Mouse (Mus musculus): ENCODE results near the gene Zdhhc23.

Zdhhc23 gene

DNA sequence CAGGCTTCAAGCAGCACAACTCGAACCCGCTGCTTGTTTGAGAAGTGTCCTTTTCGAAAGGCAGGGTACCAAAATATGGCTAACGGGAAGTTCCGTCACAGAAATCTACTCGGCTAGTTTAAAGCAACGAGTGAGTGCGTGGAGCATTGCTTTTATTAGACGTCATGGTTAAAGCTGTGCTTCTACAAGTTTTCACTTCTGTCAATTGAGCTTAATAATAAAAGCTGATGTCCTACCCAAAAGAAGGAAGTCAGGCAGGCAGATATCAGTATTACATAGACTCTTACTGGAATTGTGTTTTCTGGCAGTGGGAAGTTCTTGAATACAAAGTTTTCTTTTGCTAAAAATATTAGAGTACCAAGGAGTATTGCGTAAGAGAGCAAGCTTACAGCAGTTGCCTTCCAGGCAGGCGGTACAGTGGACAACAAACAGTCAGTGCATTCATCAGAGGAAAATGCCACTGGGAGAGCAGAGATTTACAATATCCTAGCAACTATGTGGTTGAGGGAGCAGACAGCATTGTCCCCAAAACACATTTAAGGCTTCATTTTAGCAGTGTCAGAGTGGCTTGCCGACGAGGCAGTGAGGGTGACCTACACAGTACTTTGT is 13.7 kb downstream of the Zdhhc23 start:
- in situ Hi-C loops (cut with MseI, MboI), result no loop called here

DNA sequence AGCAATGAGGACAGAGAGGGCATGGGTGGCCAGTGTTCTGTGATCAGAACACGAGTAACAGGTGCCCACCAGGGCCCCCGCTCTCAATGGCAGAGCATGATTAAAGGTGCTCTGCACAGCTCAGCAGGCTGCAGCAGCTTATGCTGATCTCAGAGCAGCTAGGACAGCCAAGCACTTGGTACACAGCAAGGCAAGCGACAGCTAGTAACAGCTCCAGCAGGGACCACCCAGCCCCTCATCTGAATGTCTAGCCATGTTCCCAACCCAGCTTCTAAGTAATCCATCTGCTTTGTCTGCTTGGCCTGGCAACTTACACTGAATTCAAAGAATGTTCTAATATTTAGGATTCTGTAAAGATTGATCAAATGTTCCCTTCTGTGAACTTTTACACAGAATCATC is 15.8 kb downstream of the Zdhhc23 start:
- in situ Hi-C loops (cut with MseI, MboI), result no loop called here

- in situ Hi-C loops (cut with MseI, MboI), result no loop called here
Observed at GRCm38 (mm10) chr16:43963291-43963690, 16.3 kb downstream of the Zdhhc23 start.

DNA sequence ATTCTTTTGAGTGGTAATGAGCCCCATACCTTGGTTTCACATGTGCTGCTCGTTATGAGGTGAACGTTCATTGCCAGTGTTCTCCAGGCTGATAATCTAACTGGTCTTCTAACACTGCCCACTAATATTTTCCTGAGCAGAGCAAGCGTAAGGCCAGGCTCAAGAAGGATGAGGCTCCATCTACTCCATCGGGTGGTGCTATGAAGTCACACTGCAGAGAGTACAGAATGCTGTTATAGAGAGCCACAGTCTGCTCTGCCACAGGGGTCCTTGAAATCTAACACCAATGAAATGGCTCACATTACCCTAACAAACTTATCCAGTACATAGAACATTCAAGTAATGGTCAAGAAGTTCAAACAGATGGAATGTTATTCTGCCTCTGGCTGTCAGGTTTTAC is 21.6 kb downstream of the Zdhhc23 start:
- in situ Hi-C loops (cut with MseI, MboI), result no loop called here

DNA sequence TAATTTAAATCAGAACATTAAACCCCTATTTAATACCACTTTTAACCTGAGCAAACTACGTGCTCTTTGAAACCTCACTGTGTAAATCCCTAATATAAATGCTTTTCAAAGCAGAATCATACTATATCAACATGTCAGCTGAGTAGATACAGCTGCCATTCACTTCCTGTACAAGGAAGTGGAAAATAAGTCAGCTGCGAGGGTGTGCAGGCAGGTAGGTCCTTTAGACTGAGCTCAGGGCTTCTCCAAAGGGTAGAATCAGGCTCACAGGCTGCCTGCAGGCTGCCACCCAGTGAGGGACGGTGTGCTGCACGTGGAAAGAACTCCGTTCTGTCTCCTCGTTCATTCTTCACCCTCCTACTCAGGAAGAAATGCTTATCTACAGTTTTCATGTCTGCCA is 24.7 kb downstream of the Zdhhc23 start:
- in situ Hi-C loops (cut with MseI, MboI), result no loop called here

DNA sequence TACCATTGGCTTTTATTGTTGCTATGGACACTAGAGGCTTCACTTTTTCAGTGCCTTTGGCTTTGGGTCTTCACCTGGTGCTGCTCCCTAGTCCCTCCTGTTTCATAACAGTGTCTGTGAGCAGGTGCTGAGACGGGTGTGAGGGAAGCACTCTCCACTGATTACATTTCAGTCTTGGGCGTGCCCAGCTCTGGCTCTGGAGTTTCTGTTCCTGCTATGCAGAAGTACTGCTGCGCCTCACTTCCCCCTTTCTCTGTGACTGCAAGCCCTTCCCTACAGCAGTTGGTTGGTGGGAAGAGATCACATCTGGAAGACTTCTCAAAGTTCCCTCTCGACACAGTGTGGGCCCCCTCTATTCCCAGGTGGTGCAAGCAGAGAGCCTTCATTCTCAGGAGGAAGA is 28.0 kb downstream of the Zdhhc23 start:
- in situ Hi-C loops (cut with MseI, MboI), result no loop called here

GRCm38 (mm10) chr16:43945869-43946268 is 33.7 kb downstream of the Zdhhc23 start:
- in situ Hi-C loops (cut with MseI, MboI), result no loop called here

DNA sequence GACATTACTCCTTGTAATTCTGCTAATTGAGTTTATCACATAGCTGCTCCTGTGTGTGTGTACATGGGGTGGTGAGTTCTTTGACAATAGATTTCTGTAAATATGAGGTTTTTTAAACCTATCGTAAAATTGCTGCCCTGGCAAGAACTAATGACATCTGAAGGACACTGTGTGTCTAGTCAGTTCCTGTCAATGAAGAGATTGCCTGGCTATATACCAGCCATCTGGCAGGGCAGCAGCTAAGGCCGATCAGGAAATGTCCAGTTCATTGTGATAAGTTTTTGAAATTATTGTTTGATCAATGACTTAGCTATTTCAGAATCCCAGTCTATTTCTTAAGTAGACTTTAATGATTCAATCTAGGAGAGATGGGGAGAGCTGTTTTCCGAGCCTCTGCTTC is 34.2 kb downstream of the Zdhhc23 start:
- in situ Hi-C loops (cut with MseI, MboI), result no loop called here

- in situ Hi-C loops (cut with MseI, MboI), result no loop called here
Observed at GRCm38 (mm10) chr16:43940846-43941245, 38.7 kb downstream of the Zdhhc23 start.

- in situ Hi-C loops (cut with MseI, MboI), result no loop called here
Observed at GRCm38 (mm10) chr16:43935892-43936291, 43.7 kb downstream of the Zdhhc23 start.

DNA sequence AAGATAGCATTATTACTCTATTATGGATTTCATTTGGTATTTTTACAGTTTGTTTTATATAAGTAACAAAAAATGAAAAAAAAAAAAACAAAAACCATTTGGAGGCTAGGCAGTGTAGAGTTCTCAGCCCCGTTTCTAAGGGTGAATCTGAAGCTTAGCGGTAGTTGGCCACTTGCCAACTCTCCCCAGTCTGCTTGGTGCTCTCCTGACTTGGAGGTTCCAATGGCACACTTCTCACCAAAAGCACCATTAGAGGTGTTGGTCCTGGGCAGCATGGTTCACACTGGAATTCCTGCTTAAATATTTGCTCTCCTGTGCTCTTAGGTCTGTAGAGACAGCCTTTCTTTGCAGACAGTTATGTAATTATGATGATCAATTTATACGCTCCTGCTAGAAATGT is 44.2 kb downstream of the Zdhhc23 start:
- in situ Hi-C loops (cut with MseI, MboI), result no loop called here

GRCm38 (mm10) chr16:43934856-43935255 is 44.7 kb downstream of the Zdhhc23 start:
- in situ Hi-C loops (cut with MseI, MboI), result no loop called here

- in situ Hi-C loops (cut with MseI, MboI), result no loop called here
Observed at GRCm38 (mm10) chr16:43933041-43933440, 46.5 kb downstream of the Zdhhc23 start.

DNA sequence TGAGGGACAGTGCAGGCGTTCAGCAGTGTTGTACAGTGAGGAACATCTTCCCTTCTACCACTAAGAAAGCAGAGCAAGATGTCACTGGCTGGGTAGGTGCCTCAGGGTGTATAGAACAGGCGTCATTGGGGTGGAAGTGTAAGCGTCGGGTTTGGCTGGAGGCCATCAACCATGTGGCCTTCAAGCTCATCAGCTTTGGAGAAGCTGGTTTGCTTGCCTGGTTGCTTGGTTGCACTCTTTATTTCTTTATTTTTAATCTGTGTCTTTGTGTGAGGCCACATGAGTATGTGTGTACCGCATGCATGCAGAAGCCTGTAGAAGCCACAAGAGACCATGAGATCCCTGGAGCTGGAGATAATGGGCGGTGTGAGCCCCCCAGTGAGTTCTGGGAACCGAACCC is 47.3 kb downstream of the Zdhhc23 start:
- in situ Hi-C loops (cut with MseI, MboI), result no loop called here

DNA sequence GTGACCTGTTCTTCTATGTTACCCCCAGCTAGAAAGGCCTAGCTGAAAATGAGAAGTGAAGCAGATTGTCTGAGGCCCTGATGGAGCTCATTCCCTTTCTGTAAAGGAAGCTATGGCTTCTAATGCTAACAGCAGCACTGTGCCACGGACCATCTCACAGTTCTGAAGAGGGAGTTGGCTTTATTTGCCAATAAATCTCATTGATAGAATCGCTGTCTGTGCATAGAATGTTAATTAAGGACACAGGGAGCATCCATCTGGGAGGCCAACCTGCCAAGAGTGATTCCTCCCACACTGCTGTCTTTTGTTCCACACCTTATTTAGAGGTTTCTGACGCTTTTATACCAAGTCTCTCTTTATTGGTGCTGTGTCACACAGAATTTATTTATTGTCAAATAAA is 48.1 kb downstream of the Zdhhc23 start:
- in situ Hi-C loops (cut with MseI, MboI), result no loop called here

- in situ Hi-C loops (cut with MseI, MboI), result no loop called here
Observed at GRCm38 (mm10) chr16:43930577-43930976, 49.0 kb downstream of the Zdhhc23 start.

- in situ Hi-C loops (cut with MseI, MboI), result no loop called here
Observed at GRCm38 (mm10) chr16:43926341-43926859, 53.2 kb downstream of the Zdhhc23 start, which contains the start of gene Qtrt2. TSS of gene Qtrt2 (minus strand) at chr16:43926809.

GRCm38 (mm10) chr16:43925846-43926245 is 53.7 kb downstream of the Zdhhc23 start:
- in situ Hi-C loops (cut with MseI, MboI), result no loop called here

DNA sequence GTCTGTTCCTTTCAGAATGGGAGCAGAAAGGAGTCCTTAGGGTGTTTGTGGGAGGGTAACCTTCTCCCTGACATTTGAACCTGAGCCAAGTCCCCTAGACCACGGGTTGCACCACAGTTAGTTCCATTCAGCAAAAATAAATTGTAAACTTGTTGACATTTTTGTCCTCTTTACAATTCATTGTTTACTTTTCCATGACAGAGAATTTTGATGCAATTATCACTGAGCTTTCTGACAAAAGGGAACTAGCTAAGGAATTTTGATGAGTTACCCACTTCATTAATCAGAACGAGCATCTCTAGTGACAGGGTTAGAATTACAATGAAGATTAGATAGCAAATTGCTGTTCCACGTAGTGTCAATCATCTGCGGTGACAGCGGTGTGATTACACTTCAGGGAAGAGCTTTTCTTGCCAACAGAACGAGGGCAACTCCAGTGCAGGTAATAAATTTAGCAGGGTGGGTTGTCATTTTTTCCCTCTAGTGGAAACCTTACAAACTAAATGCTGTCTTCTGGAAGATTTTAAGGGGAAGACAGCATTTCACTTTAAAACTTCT is 54.5 kb downstream of the Zdhhc23 start:
- in situ Hi-C loops (cut with MseI, MboI), result no loop called here

DNA sequence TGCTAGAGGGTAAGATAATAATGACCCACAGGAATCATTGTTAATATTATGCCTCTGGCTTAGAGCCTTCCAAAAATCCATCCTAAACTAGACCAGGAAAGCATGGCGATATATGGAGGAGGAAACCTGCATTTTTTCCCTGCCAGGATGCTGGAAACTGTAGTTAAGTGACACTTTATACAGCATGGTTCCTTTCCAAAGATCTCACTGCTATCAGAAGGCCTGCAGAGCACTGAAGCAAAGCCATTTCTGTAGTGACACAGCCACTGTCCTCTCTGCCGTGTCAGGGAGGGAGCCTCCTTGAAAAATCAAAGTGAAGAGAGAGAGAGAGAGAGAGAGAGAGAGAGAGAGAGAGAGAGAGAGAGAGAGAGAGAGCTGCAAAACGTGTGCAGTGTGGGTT is 57.0 kb downstream of the Zdhhc23 start:
- in situ Hi-C loops (cut with MseI, MboI), result no loop called here

DNA sequence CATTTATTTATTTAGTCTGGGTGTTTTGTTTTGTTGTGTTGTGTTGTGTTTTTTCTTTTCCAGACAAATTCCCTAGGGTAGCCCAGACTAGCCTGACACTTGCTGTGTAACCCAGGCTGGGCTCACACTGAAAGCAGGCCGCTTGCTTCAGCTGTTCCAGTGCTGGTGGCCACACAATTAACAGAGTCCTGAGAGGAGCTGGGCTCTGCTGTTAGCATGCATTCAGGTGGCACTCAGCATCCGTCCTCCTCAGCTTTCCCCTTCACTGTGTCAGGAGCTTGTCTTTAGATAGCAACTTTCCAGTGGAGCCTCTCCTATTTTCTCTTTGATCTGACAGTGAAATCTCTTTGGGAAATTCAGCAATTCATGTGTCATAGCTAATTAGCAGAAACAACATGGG is 57.6 kb downstream of the Zdhhc23 start:
- in situ Hi-C loops (cut with MseI, MboI), result no loop called here

GRCm38 (mm10) chr16:43918867-43919266 is 60.7 kb downstream of the Zdhhc23 start:
- in situ Hi-C loops (cut with MseI, MboI), result no loop called here
